10 mouse cellular contexts compared by ENCODE assay signal in the genomic region with DNA sequence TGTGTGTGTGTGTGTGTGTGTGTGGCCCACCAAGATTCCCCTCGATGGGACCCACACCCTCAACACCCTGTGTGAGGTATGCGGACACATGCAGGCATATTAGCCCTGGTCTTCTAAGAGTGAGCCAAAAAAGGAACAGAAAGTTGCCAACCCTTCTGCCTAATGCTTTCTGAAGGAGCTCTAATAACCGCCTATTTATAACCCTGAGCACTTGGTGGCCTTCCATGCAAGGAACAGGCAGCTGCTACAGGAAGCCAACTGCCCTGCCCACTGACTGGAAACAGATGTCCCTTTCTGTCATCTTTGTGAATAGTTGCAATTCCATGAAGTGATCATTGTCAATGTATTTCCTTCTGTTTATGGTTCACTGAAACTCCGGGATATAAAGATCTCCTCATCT.
A peak's percentile ranks its signal among the peaks of the same experiment; 100 is the strongest.
DNase-seq lines count a peak whose midpoint lies in the region; ATAC-seq and TF ChIP-seq lines count a peak whose summit lies in the region.
"Had no signal": no experiment of that assay in that cellular context is flagged by ENCODE, and none has a peak within 500 bp of the region (broad histone marks: within the 10 kb centered on the region; RNA-seq: fewer than 3 reads in every experiment).

No protein-coding gene starts in this region.

- intact Hi-C loops in left cerebral cortex, adult 2 months (cut with DNase I): no loop called here

- no peaks in the 10 kb centered on the region for H3K27me3 ChIP-seq in embryonic facial prominence, embryonic 14.5 days (replicated peaks; ENCODE audit: control insufficient read depth, insufficient read depth, low read length)
- H3K27me3 ChIP-seq in embryonic facial prominence, embryonic 10.5 days (replicated peaks; ENCODE audit: low read depth, poor library complexity, severe bottlenecking): 0 out of 2 replicates have a peak, but pooled peaks cover 4% of the 10 kb centered on the region
- H3K27me3 ChIP-seq: limb, embryonic 12.5 days had no signal

- no peaks in the 10 kb centered on the region for H3K36me3 ChIP-seq in embryonic facial prominence, embryonic 14.5 days (ENCODE audit: control insufficient read depth, insufficient read depth, low read length)
- H3K36me3 ChIP-seq in embryonic facial prominence, embryonic 10.5 days (replicated peaks): no peaks in the 10 kb centered on the region
- H3K36me3 ChIP-seq: limb, embryonic 12.5 days had no signal

- H3K9ac ChIP-seq in embryonic facial prominence, embryonic 14.5 days (ENCODE audit: low read depth, low read length): no peak overlapping the region
- H3K9ac ChIP-seq: limb, embryonic 12.5 days had no signal

- TF ChIP-seq CTCF in left cerebral cortex, adult 2 months (IDR thresholded peaks at IDR 0.05): no peak

- H3K9me3 ChIP-seq in embryonic facial prominence, embryonic 14.5 days (ENCODE audit: control insufficient read depth, low read length): no peaks in the 10 kb centered on the region
- H3K9me3 ChIP-seq in embryonic facial prominence, embryonic 10.5 days: no peaks in the 10 kb centered on the region
- H3K9me3 ChIP-seq: limb, embryonic 12.5 days had no signal

- H3K4me3 ChIP-seq in embryonic facial prominence, embryonic 14.5 days (ENCODE audit: low read depth, low read length): no peak overlapping the region
- no peak overlapping the region for H3K4me3 ChIP-seq in embryonic facial prominence, embryonic 10.5 days
- H3K4me3 ChIP-seq in left cerebral cortex, adult 2 months: no peak overlapping the region
- H3K4me3 ChIP-seq: limb, embryonic 12.5 days had no signal

- WGBS in embryonic facial prominence, embryonic 14.5 days: 51% methylated on average over 4 of the region's 4 CpGs
- 73% methylated on average over 4 of the region's 4 CpGs for WGBS in embryonic facial prominence, embryonic 10.5 days

- no peak overlapping the region for H3K4me2 ChIP-seq in embryonic facial prominence, embryonic 14.5 days (ENCODE audit: low read depth, low read length)
- H3K4me2 ChIP-seq: limb, embryonic 12.5 days had no signal

- H3K27ac ChIP-seq in embryonic facial prominence, embryonic 14.5 days (replicated peaks; ENCODE audit: low read depth, low read length): no peak overlapping the region
- H3K27ac ChIP-seq in embryonic facial prominence, embryonic 10.5 days (replicated peaks): no peak overlapping the region
- no peak overlapping the region for H3K27ac ChIP-seq in left cerebral cortex, adult 2 months
- H3K27ac ChIP-seq: limb, embryonic 12.5 days had no signal

- DNase-seq in embryonic facial prominence, embryonic 14.5 days (ENCODE audit: low spot score): peak; percentile 83
- no peak for DNase-seq in embryonic facial prominence, embryonic 10.5 days (ENCODE audit: low spot score)
- peak; percentile 11 to 29 for DNase-seq in layer of hippocampus, postnatal 14 days (ENCODE audit: low spot score in 2 of 2)
- no peak for DNase-seq in layer of hippocampus, postnatal 36 days
- peak; percentile 33 for DNase-seq in gastrocnemius, postnatal 10 days
- DNase-seq in left cerebral cortex, adult 2 months (ENCODE audit: extremely low spot score in 1 of 2, low spot score in 2 of 2): no peak
- no peak for DNase-seq in right cerebral cortex, postnatal 10 days (ENCODE audit: low spot score in 2 of 2)
- DNase-seq: spleen, adult 18-20 months had no signal

- ATAC-seq in embryonic facial prominence, embryonic 14.5 days (ENCODE audit: low read depth): peak; percentile 81
- peak; percentile 66 for ATAC-seq in megakaryocyte, adult 5-6 weeks (ENCODE audit: poor library complexity, severe bottlenecking)

- H3K4me1 ChIP-seq in embryonic facial prominence, embryonic 14.5 days (ENCODE audit: control insufficient read depth, insufficient read depth, low read length): 0 out of 2 replicates have a peak, but pooled peaks cover 2% of the 10 kb centered on the region
- peaks cover 10% of the 10 kb centered on the region for H3K4me1 ChIP-seq in embryonic facial prominence, embryonic 10.5 days
- H3K4me1 ChIP-seq: limb, embryonic 12.5 days had no signal

Comparison
In these comparisons a context has a peak if more than half of its experiments do, and no peak if none do; other contexts are left out.
1. DNase-seq: peak in embryonic facial prominence, embryonic 14.5 days (single experiment), layer of hippocampus, postnatal 14 days (2 of 2) and gastrocnemius, postnatal 10 days (single experiment); none in embryonic facial prominence, embryonic 10.5 days (single experiment), layer of hippocampus, postnatal 36 days (0 of 2), left cerebral cortex, adult 2 months (0 of 2) and right cerebral cortex, postnatal 10 days (0 of 2).